Mouse (Mus musculus) spleen, adult 2 months (tissue): ENCODE data around the gene Lsm4. TPM values are rescaled to one million over a fixed set of nuclear protein-coding genes. Genes with fewer than 3 reads are reported as not detected.

Experiments
- DNase-seq, 2 experiments: peaks; one replicate each; pipeline versions ENCODE4 v3.0.0 to v3.0.0-alpha.2; 2012 to 2021; ENCODE audit warnings: low spot score in 2 of 2, low read depth in 1 of 2
- H3K27ac ChIP-seq: fragments of 200-500 bp; 2 replicates; pipeline ENCODE4 v1.5.1; 2012; ENCODE audit warnings: low read length, inconsistent platforms; ENCODE audit not compliant: insufficient read depth
- H3K27me3 ChIP-seq: fragments of 200-500 bp; 2 replicates; pipeline ENCODE4 v1.6.1; 2012; ENCODE audit warnings: mild to moderate bottlenecking, moderate library complexity, low read length, inconsistent platforms; ENCODE audit not compliant: control insufficient read depth, insufficient read depth
- H3K36me3 ChIP-seq: fragments of 200-500 bp; 2 replicates; pipeline ENCODE4 v1.6.1; 2012; ENCODE audit warnings: mild to moderate bottlenecking, low read length, inconsistent platforms; ENCODE audit not compliant: control insufficient read depth, insufficient read depth
- H3K4me1 ChIP-seq: fragments of 200-500 bp; 2 replicates; pipeline ENCODE4 v1.6.1; 2011; ENCODE audit warnings: inconsistent platforms; ENCODE audit not compliant: control insufficient read depth, insufficient read depth, insufficient read length
- H3K4me3 ChIP-seq: fragments of 200-500 bp; 2 replicates; pipeline ENCODE4 v1.5.1; 2011; ENCODE audit warnings: mild to moderate bottlenecking, inconsistent platforms; ENCODE audit not compliant: insufficient read depth, insufficient read length; ENCODE audit errors: extremely low read depth
- CTCF ChIP-seq: fragments of 200-500 bp; IDR thresholded peaks from 2 replicates; pipeline ENCODE4 v1.5.1; 2011; ENCODE audit warnings: mild to moderate bottlenecking, inconsistent platforms; ENCODE audit not compliant: insufficient read depth, insufficient read length, insufficient replicate concordance; ENCODE audit errors: extremely low read depth
- POLR2A ChIP-seq: fragments of 200-500 bp; IDR thresholded peaks from 2 replicates; pipeline ENCODE4 v1.6.1; 2011; ENCODE audit warnings: low read depth, low read length, inconsistent platforms
- WGBS: fragments of 180-500 bp; shearing (Covaris S2); methylation state at CpG from one replicate; pipeline ENCODE4 v1.1.7; 2018; 5-methylcytosine and 5-hydroxymethylcytosine counted together
- polyA plus RNA-seq: library from polyadenylated mRNA; depleted of rRNA; stranded (reverse); fragments of >200 nt; gene quantifications from 2 replicates; pipeline ENCODE4 v1.2.3, GENCODE M21; 2012

The Lsm4 gene
- polyA plus RNA-seq, 1 experiment = 109 TPM

DNA sequence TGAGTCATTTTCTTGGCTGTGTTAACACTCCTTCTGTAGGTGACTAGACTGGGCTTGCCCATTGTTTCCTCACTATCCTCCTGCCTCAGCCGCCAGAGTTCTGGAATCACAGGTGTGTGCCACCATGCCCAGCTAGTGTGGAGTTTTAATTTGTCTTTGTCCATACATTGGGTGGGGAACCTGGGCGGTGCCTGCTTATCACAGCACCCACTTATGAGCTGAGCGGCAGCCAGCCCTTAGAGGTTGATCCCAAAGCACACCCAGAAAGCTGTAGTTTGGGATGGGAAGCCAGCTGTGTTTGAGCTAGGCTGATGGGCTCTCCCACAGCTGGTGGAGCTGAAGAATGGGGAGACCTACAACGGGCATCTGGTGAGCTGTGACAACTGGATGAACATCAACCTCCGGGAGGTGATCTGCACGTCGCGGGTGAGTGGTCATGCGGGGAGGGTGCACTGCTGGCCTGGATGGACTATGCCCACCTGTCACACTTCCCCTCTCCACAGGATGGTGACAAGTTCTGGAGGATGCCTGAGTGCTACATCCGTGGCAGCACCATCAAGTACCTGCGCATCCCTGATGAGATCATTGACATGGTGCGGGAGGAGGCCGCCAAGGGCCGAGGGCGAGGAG lies 4.5 kb downstream of the Lsm4 start:
- no peak for TF ChIP-seq POLR2A
- no peak for TF ChIP-seq CTCF
- no peak for DNase-seq
- peaks cover 41% of the 10 kb centered on the region for H3K4me1 ChIP-seq
- WGBS = 75% methylated on average over 15 of the region's 15 CpGs
- no peaks in the 10 kb centered on the region for H3K27me3 ChIP-seq
- peaks cover 12% of the 10 kb centered on the region for H3K36me3 ChIP-seq
- no peak overlapping the region for H3K4me3 ChIP-seq
- no peak overlapping the region for H3K27ac ChIP-seq

- peaks cover 43% of the 10 kb centered on the region for H3K4me1 ChIP-seq
- no peak for TF ChIP-seq CTCF
- no peak for TF ChIP-seq POLR2A
Observed at GRCm38 (mm10) chr8:70678679-70679078, 5.6 kb downstream of the Lsm4 start.

GRCm38 (mm10) chr8:70679404-70679803 lies 6.4 kb downstream of the Lsm4 start:
- Histone ChIP-seq H3K27me3 (no peaks in the 10 kb centered on the region), H3K4me1 (peaks cover 39% of the 10 kb centered on the region), H3K36me3 (peaks cover 12% of the 10 kb centered on the region), H3K27ac (no peak overlapping the region), H3K4me3 (no peak overlapping the region)
- no peak for TF ChIP-seq CTCF
- no peak for TF ChIP-seq POLR2A
- no peak for DNase-seq
- 93% methylated on average over 4 of the region's 4 CpGs for WGBS

More at GRCm38 (mm10) chr8:70678679-70679078, 5.6 kb downstream of the Lsm4 start:
- Histone ChIP-seq H3K4me3 (no peak overlapping the region), H3K27ac (no peak overlapping the region), H3K27me3 (no peaks in the 10 kb centered on the region), H3K36me3 (peaks cover 12% of the 10 kb centered on the region)
- no peak for DNase-seq

DNA sequence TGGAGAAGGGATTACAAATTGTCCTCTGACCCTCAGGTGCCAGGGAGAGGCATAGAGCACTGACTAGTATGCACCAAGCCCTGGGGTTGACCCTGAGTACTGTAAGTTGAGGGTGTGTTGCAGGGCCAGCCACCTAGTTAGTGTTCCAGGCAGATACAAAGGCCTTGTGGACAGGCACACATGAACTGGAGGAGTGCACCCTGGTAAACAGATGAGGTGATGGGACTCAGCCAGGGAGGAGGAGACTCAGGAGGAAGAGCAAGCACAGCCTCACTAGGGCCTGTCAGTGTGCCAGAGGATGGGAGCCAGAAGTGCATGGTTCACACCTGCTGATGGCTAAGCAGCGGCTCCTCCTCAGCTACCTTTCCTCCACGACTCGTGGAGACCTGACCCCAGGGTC lies 7.0 kb downstream of the Lsm4 start:
- Histone ChIP-seq H3K36me3 (peaks cover 12% of the 10 kb centered on the region), H3K27ac (no peak overlapping the region), H3K27me3 (no peaks in the 10 kb centered on the region), H3K4me3 (no peak overlapping the region), H3K4me1 (peaks cover 33% of the 10 kb centered on the region)
- WGBS = 91% methylated on average over 3 of the region's 3 CpGs
- DNase-seq = no peak
- TF ChIP-seq POLR2A = no peak
- no peak for TF ChIP-seq CTCF

GRCm38 (mm10) chr8:70681410-70681809 lies 8.4 kb downstream of the Lsm4 start:
- WGBS = 63% methylated on average over 3 of the region's 3 CpGs
- TF ChIP-seq CTCF = no peak
- no peak for TF ChIP-seq POLR2A
- H3K27ac ChIP-seq = no peak overlapping the region
- H3K4me3 ChIP-seq = no peak overlapping the region
- peaks cover 12% of the 10 kb centered on the region for H3K36me3 ChIP-seq
- H3K27me3 ChIP-seq = no peaks in the 10 kb centered on the region
- peaks cover 22% of the 10 kb centered on the region for H3K4me1 ChIP-seq
- DNase-seq = no peak

DNA sequence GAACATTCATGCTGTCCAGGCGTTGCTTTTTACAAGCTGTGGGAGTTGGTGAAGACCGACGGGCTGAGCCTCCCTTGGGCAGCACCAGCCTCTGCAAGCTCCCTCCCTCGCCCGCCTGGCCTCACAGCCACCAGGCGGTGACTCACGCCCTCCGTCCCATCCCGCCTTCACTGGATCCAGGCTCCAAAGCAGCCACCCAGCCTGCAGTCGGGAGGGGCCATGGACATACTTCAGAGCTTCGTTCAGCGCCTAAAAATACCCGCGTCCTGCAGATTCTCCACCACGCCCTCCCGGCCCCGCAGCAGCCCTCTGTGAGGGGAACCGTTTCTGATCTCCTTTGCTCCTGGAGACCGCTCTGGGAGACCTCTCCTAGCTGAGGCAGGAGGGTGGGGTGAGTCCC lies 9.1 kb downstream of the Lsm4 start:
- Histone ChIP-seq H3K27ac (no peak overlapping the region), H3K4me1 (peaks cover 22% of the 10 kb centered on the region), H3K4me3 (no peak overlapping the region), H3K27me3 (no peaks in the 10 kb centered on the region), H3K36me3 (peaks cover 12% of the 10 kb centered on the region)
- WGBS = 61% methylated on average over 19 of the region's 19 CpGs
- no peak for TF ChIP-seq CTCF
- no peak for TF ChIP-seq POLR2A
- DNase-seq = no peak

DNA sequence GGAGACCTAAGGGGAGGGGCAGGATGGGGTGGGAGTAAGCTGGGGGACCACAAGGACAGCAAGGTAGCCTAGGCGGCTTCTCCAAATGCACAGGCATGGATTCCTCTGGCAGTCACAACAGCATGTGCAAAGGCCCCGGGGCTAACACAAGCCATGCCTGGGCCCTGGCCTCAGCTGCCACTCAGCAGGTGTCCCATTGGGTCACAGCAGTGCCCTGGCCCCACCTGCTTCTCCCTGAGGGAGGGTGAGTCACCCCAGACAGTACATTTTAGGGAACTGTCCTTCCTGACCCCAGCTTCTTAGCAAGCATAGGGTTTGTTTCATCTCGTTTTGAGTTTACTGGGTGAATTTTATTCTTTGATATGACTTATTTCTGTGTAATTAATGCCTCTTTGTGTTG lies 9.6 kb downstream of the Lsm4 start:
- TF ChIP-seq CTCF (no peak), POLR2A (no peak)
- Histone ChIP-seq H3K4me1 (peaks cover 18% of the 10 kb centered on the region), H3K4me3 (no peak overlapping the region), H3K27ac (no peak overlapping the region), H3K27me3 (no peaks in the 10 kb centered on the region), H3K36me3 (peaks cover 11% of the 10 kb centered on the region)
- no peak for DNase-seq
- 39% methylated on average over 3 of the region's 3 CpGs for WGBS
